Mouse (Mus musculus) CD4-positive helper T cell, adult 2 months (primary cell): ENCODE measurements at regions not wholly inside any gene's neighbourhood (a gene's known extent, or its start where the extent isn't known, plus 50 kb on each side); places are given as distances from the start of the nearest gene placed in this dataset.
A peak's percentile ranks its signal among the peaks of the same experiment; 100 is the strongest.

Experiments used
- DNase-seq: peaks from one replicate; pipeline ENCODE4 v3.0.0-alpha.2; 2012; ENCODE audit warnings: low read depth, missing footprints, low spot score

GRCm38 (mm10) chr15:97461060-97461459 is 214.0 kb upstream of the Amigo2 start:
- DNase-seq: no peak

- DNase-seq: no peak
These were observed 213.3 kb upstream of the Amigo2 start for GRCm38 (mm10) chr15:97460360-97460719.

GRCm38 (mm10) chr15:97459606-97460359 is 212.7 kb upstream of the Amigo2 start:
- DNase-seq: peak; percentile 27

GRCm38 (mm10) chr15:97458748-97459221 is 211.7 kb upstream of the Amigo2 start:
- DNase-seq: peak; percentile 91

GRCm38 (mm10) chr15:97458139-97458747 is 211.2 kb upstream of the Amigo2 start:
- peak; percentile 82 for DNase-seq

- DNase-seq: peak; percentile 29
These were observed 210.4 kb upstream of the Amigo2 start for GRCm38 (mm10) chr15:97457468-97457867.

GRCm38 (mm10) chr15:97456991-97457390 is 209.9 kb upstream of the Amigo2 start:
- no peak for DNase-seq

- DNase-seq: peak; percentile 69
These were observed 208.6 kb upstream of the Amigo2 start for GRCm38 (mm10) chr15:97455672-97456071.

GRCm38 (mm10) chr15:97449724-97450123 is 202.6 kb upstream of the Amigo2 start:
- DNase-seq: no peak

- DNase-seq: no peak
These were observed 201.9 kb upstream of the Amigo2 start for GRCm38 (mm10) chr15:97449001-97449400.

GRCm38 (mm10) chr15:97448243-97448880 is 201.3 kb upstream of the Amigo2 start:
- DNase-seq: no peak

GRCm38 (mm10) chr15:97446181-97446580 is 199.1 kb upstream of the Amigo2 start:
- no peak for DNase-seq

- DNase-seq: no peak
These were observed 191.2 kb upstream of the Amigo2 start for GRCm38 (mm10) chr15:97438235-97438760.
